Mouse (Mus musculus) liver, adult 2 months (tissue): Measurements from ENCODE around the gene Kcnt2.

ENCODE experiments used
- CTCF ChIP-seq: fragments of 200-500 bp; IDR thresholded peaks from 2 replicates; pipeline ENCODE4 v1.5.1; 2011; ENCODE audit warnings: low read depth, low read length, control low read depth
- POLR2A ChIP-seq: fragments of 200-500 bp; IDR thresholded peaks from 2 replicates; pipeline ENCODE4 v1.6.1; 2011; ENCODE audit warnings: low read length, control low read depth; ENCODE audit not compliant: insufficient read depth; ENCODE audit errors: extremely low read depth

DNA sequence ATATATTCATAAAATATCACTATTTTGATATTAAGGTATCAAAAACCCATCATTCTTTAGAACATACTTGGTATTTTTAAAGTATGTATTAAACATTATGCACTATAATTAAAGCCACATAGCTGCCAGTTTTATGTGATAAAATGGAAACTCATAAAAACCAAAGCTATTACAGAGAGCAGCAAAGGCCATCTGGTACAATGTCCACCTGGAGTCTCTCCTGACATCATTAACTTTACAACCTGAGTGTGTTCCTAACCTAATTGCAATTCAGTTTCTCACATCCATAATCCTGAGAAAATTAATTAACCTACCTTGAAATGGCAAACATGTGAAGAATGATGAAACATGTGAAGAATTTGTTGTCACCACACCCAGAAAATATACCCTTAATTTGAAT is 288.9 kb downstream of the Kcnt2 start:
- TF ChIP-seq CTCF (no peak), POLR2A (no peak)
